In genomic region chr5:141126536-141126935, GRCm38 (mm10) we compare ENCODE assay signal across 22 mouse cellular contexts.
"Had no signal": no experiment of that assay in that cellular context is flagged by ENCODE, and none has a peak within 500 bp of the region (broad histone marks: within the 10 kb centered on the region; RNA-seq: fewer than 3 reads in every experiment).

No protein-coding gene starts in this region.

- H3K4me1 ChIP-seq: limb, embryonic 10.5 days; limb, embryonic 13.5 days; liver, embryonic 12.5 days; liver, embryonic 15.5 days; lung, embryonic 15.5 days; midbrain, embryonic 13.5 days; neural tube, embryonic 13.5 days; stomach, embryonic 15.5 days had no signal

- H3K9me3 ChIP-seq: kidney, embryonic 15.5 days; limb, embryonic 10.5 days; limb, embryonic 13.5 days; liver, embryonic 12.5 days; liver, embryonic 15.5 days; lung, embryonic 15.5 days; megakaryocyte, embryonic 14.5 days; midbrain, embryonic 10.5 days; midbrain, embryonic 13.5 days; neural tube, embryonic 13.5 days; stomach, embryonic 15.5 days had no signal

- DNase-seq: liver; lung, adult 18-20 months; lung, postnatal 10 days; lung, postnatal 36 days; retina, postnatal 1 day; right cerebral cortex, postnatal 25 days; spleen, adult 18-20 months; thymus, adult 2 months; thymus, postnatal 14 days; thymus, postnatal 4 days had no signal

- H3K27me3 ChIP-seq: kidney, embryonic 15.5 days; limb, embryonic 13.5 days; liver, embryonic 12.5 days; liver, embryonic 15.5 days; lung, embryonic 15.5 days; megakaryocyte, embryonic 14.5 days; midbrain, embryonic 13.5 days; neural tube, embryonic 13.5 days; stomach, embryonic 15.5 days had no signal

- H3K36me3 ChIP-seq: kidney, embryonic 15.5 days; limb, embryonic 10.5 days; limb, embryonic 13.5 days; liver, embryonic 12.5 days; liver, embryonic 15.5 days; lung, embryonic 15.5 days; midbrain, embryonic 10.5 days; midbrain, embryonic 13.5 days; neural tube, embryonic 13.5 days; stomach, embryonic 15.5 days had no signal

- H3K4me3 ChIP-seq: kidney, embryonic 15.5 days; limb, embryonic 10.5 days; limb, embryonic 13.5 days; liver, embryonic 12.5 days; liver, embryonic 15.5 days; lung, embryonic 15.5 days; megakaryocyte, embryonic 14.5 days; midbrain, embryonic 10.5 days; midbrain, embryonic 13.5 days; myocyte; neural tube, embryonic 13.5 days; stomach, embryonic 15.5 days had no signal

- H3K27ac ChIP-seq: kidney, embryonic 15.5 days; limb, embryonic 10.5 days; limb, embryonic 13.5 days; liver, embryonic 12.5 days; liver, embryonic 15.5 days; lung, embryonic 15.5 days; midbrain, embryonic 13.5 days; neural tube, embryonic 13.5 days; stomach, embryonic 15.5 days had no signal
